Mouse (Mus musculus) G1E (cell line): ENCODE measurements around the gene Sec14l2. TPM values are rescaled to one million over a fixed set of nuclear protein-coding genes. Genes with fewer than 3 reads are reported as not detected.

Source experiments
- ATAC-seq: 2 replicates; pipeline ENCODE4 v1.8.0; 2016; ENCODE audit warnings: mild to moderate bottlenecking; ENCODE audit not compliant: insufficient number of reproducible peaks, poor library complexity, low FRiP score, severe bottlenecking; ENCODE audit errors: extremely low read depth
- DNase-seq: peaks from one replicate; pipeline ENCODE4 v3.0.0; 2012; ENCODE audit warnings: low spot score
- H3K27me3 ChIP-seq: 2 replicates; pipeline ENCODE4 v1.6.1; 2012; ENCODE audit warnings: mild to moderate bottlenecking, low read length, inconsistent platforms; ENCODE audit not compliant: insufficient read depth
- H3K36me3 ChIP-seq: replicated peaks from 2 replicates; pipeline ENCODE3; 2012; ENCODE audit warnings: mild to moderate bottlenecking, inconsistent platforms
- H3K4me1 ChIP-seq: 2 replicates; pipeline ENCODE4 v1.6.1; 2012; ENCODE audit warnings: low read depth, low read length, inconsistent platforms, mixed read lengths; ENCODE audit not compliant: insufficient read depth
- H3K4me3 ChIP-seq: 2 replicates; pipeline ENCODE4 v1.5.1; 2012; ENCODE audit warnings: low read depth, mild to moderate bottlenecking, inconsistent platforms, low read length, moderate library complexity, mixed read lengths
- H3K9me3 ChIP-seq: replicated peaks from 2 replicates; pipeline ENCODE4 v1.6.1; 2012; ENCODE audit warnings: inconsistent platforms
- CTCF ChIP-seq: IDR thresholded peaks from 2 replicates; pipeline ENCODE4 v1.5.1; 2012; ENCODE audit warnings: low read depth, low read length, inconsistent platforms, mixed read lengths
- GATA1 ChIP-seq: IDR thresholded peaks from 2 replicates; pipeline ENCODE4 v1.6.1; 2012; ENCODE audit warnings: borderline replicate concordance, low read length, inconsistent platforms, mixed read lengths
- GATA2 ChIP-seq: IDR thresholded peaks from 2 replicates; pipeline ENCODE4 v1.6.1; 2012; ENCODE audit warnings: low read depth, low read length, inconsistent platforms, borderline replicate concordance
- POLR2AphosphoS5 ChIP-seq: IDR thresholded peaks from 2 replicates; pipeline ENCODE4 v1.6.1; 2012; ENCODE audit warnings: low read depth, low read length, inconsistent platforms; ENCODE audit not compliant: insufficient replicate concordance
- TAL1 ChIP-seq: conservative IDR thresholded peaks from 2 replicates; pipeline ENCODE4 v1.6.1; 2012; ENCODE audit warnings: low read depth, low read length, inconsistent platforms, mixed read lengths
- polyA plus RNA-seq: library from polyadenylated mRNA; stranded (reverse); fragments of >175 nt; gene quantifications from 2 replicates; pipeline ENCODE4 v1.2.3, GENCODE M21; 2012
- total RNA-seq, 2 experiments: library from RNA; stranded (forward) in 1 of 2; stranded (reverse) in 1 of 2; fragments of 200-1000 nt in 1 of 2; fragments of >200 nt in 1 of 2; fragmentation: Nextera tagmentation in 1 of 2; gene quantifications; 2 replicates each; pipeline ENCODE4 v1.2.3; 2014 to 2017

Sec14l2 gene
- total and polyA plus RNA-seq, 3 experiments: 3.5 to 13.8 (median 6.6) TPM

DNA sequence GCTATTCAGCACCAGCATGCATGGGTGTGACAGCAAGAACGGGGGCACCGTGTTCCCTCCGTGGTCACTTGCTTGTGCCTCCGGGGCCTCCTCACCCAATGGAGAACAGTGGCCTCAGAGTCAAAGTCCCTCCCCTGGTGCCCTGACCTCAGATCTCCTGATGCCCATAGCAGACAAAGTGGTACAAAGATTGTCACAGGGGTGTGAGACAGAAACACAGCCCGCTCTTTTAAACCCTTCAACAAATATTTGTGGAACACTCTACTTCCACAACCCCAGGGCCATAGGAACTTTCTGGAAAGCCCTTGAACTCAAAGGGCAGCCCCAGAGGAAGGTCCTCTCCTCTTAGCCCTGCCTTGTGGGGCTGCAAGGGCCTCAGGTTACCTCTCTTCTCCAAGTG is 989 bp downstream of the Sec14l2 start:
- Histone ChIP-seq H3K4me1 (peaks cover 58% of the 10 kb centered on the region), H3K4me3 (peak overlapping the region; percentile 67; the same call in 1 of the 2 replicates), H3K36me3 (peaks cover 6% of the 10 kb centered on the region), H3K9me3 (no peaks in the 10 kb centered on the region; the same call in 1 of the 2 replicates), H3K27me3 (peaks cover 40% of the 10 kb centered on the region)
- no peak for ATAC-seq
- no peak for TF ChIP-seq POLR2AphosphoS5
- TF ChIP-seq CTCF: no peak
- no peak for TF ChIP-seq GATA2
- no peak for TF ChIP-seq TAL1
- no peak for TF ChIP-seq GATA1
- DNase-seq: no peak

DNA sequence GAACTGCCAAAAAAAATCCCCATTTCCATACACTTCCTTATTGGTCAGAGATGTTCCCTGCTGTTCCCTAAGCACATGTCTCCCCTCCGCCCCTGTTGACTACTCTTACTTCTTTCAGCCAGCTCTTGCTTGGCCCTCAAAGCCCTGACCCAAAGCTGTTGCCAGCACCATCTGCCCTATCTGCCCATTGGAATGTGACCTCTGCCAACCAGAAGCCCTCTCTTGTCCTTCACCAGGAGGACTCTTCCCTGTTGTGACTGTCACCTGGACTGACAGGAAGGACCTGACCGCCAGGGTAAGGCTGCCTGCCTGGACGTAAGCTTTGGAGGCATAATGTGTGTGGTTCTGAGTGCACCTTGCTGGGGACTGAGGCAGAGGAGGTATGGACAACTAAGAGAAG is 1.5 kb downstream of the Sec14l2 start:
- DNase-seq (no peak), ATAC-seq (no peak)
- TF ChIP-seq POLR2AphosphoS5 (no peak), TAL1 (no peak), GATA1 (no peak), CTCF (no peak), GATA2 (no peak)
- peaks cover 64% of the 10 kb centered on the region for H3K4me1 ChIP-seq
- no peak overlapping the region for H3K4me3 ChIP-seq
- H3K27me3 ChIP-seq: peaks cover 45% of the 10 kb centered on the region
- H3K9me3 ChIP-seq: no peaks in the 10 kb centered on the region; the same call in 1 of the 2 replicates
- H3K36me3 ChIP-seq: peaks cover 6% of the 10 kb centered on the region

DNA sequence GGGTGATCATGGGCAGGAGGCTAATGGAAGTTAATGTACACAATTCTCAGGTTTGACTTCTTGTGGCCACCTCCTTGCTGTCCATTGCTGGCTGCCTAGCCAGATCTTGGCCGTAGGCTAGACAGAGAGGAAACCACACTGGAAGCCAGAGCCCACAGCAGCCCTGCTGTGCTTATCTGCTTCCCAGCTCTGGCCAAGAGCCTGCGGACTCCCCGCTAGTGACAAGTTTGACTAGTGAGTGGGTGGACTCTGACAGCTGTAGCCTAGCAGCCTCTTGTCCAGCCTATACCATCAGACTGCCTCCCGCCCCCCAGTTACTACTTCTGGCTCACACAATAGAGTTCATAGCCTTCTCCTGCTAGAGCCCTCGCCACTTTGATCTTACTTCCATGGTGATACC is 3.6 kb downstream of the Sec14l2 start:
- TF ChIP-seq GATA2 (no peak), GATA1 (no peak), POLR2AphosphoS5 (no peak), TAL1 (no peak), CTCF (no peak)
- ATAC-seq (no peak), DNase-seq (no peak)

DNA sequence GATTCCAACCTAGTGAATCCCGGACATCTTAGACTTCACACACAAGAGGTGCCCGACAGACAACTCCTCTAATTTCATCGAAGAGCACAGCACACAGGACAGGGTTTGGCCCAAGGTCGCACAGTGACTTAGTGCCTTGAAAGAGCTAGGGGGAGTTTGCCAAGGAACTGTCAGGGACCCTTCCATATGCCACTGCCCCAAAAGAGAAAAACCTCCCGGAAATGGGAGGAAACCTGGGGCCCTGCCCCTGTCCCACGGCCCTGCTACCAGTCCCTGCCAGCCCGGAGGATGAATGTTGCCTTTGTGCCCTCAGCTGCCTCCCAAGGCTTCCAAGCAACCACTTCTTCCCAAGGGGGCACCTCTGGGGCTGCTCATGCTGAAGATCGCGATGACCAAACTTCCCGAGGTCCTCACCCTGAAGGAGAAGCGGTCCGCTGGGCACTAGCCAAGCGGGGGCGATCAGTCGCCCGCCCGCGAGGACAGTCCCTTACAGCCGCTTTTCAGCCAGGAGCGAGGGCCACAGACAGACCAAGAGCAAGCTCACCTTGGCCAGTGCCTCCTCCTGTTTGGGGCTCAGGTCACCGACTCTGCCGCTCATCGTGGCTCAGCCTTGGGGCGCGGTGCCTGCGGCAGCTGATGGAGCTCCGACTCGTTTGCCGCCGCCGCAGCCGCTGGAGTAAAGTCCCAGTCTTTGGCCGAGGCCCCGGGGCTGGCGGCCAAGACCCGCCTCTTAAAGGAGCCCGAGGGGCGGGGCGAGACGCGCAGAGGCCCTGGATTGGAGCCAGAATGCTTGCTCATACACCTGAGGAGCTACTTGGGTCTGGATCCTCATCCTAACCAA is 4.9 kb downstream of the Sec14l2 start:
- peaks cover 66% of the 10 kb centered on the region for H3K27me3 ChIP-seq
- DNase-seq: no peak
- peaks cover 63% of the 10 kb centered on the region for H3K4me1 ChIP-seq

More for the DNA sequence above, 3.6 kb downstream of the Sec14l2 start:
- Histone ChIP-seq H3K27me3 (peaks cover 59% of the 10 kb centered on the region), H3K9me3 (no peaks in the 10 kb centered on the region), H3K4me3 (no peak overlapping the region), H3K4me1 (peaks cover 72% of the 10 kb centered on the region), H3K36me3 (peaks cover 6% of the 10 kb centered on the region)

DNA sequence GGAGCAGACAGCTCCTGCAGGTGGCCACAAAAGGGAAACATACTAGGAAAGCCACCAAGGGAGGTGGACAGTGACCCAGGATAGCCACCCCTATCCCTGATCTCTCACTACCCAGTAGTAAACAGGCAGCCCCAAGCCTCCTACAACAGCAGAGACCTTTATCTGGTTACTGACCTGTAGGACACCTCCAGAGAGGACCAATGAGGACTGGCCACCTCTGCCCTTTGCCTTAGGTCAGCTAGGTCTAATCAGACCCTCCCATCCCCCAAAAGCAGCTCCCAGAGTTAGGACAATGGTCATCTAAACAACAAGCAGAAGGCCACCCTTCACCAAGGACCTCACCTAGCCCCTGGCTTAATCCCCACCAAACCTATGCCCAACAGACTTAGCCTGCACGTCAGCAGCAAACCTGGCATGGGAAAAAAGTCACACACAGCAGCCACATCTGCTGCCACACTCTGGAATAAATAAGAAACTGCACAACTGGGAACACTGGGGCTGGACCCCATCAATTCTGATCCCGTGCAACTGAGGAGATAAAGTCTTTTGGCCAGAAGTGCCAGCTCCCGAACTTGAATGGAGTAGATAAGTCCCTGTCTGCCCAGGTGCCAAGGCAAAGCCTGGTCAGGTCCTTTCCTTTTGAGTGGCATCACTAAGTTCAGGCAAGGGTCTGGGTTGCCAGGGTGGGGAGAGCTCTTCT is 5.7 kb downstream of the Sec14l2 start:
- TF ChIP-seq CTCF (no peak), GATA2 (no peak), TAL1 (no peak), POLR2AphosphoS5 (no peak), GATA1 (no peak)
- H3K27me3 ChIP-seq: peaks cover 73% of the 10 kb centered on the region
- ATAC-seq (no peak), DNase-seq (no peak)
- H3K9me3 ChIP-seq: no peaks in the 10 kb centered on the region
- no peak overlapping the region for H3K4me3 ChIP-seq
- peaks cover 6% of the 10 kb centered on the region for H3K36me3 ChIP-seq
- H3K4me1 ChIP-seq: peaks cover 55% of the 10 kb centered on the region

More for the DNA sequence above, 4.9 kb downstream of the Sec14l2 start:
- Histone ChIP-seq H3K9me3 (no peaks in the 10 kb centered on the region), H3K36me3 (peaks cover 6% of the 10 kb centered on the region), H3K4me3 (peak overlapping the region; percentile 65; the same call in 1 of the 2 replicates)
- no peak for ATAC-seq
- TF ChIP-seq CTCF (no peak), GATA2 (no peak), POLR2AphosphoS5 (no peak), TAL1 (no peak), GATA1 (no peak)

DNA sequence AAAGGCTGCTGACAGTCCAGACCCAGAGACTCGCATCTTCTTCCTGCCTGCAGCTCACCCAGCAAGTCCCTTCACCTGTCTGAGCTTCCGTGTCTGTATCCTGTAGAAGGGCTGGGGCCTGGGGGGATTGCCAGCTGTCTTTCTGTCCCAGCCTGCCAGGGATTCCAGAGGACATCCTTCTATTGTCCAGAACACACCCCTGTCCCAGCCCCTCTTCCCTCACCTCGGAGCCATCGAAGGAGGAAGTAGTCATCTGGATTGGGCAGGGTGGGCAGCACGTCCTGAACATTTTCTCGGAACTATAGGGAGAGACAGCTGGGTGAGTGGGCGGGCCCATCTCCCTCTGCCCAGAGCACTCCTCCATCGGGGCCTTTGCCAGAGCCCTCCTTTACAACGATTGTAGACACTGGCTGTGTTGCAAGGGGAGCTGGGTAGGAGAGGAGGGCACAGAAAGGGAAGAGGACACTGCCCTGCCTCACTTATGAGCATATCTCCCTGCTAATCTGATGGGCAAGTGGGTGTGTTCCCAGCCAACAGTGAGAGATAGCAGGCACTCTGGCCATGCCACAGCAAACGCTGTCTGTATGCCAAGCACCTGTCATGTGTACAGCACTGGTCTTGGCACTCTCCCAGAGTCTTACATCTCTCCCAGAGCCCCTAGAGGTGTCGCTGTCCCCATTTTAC is 6.6 kb downstream of the Sec14l2 start:
- peaks cover 7% of the 10 kb centered on the region for H3K36me3 ChIP-seq
- H3K9me3 ChIP-seq: no peaks in the 10 kb centered on the region
- peaks cover 46% of the 10 kb centered on the region for H3K4me1 ChIP-seq
- peak; percentile 26 for DNase-seq
- peak; percentile 15 for ATAC-seq
- H3K27me3 ChIP-seq: peaks cover 81% of the 10 kb centered on the region
- TF ChIP-seq TAL1 (no peak), GATA2 (no peak), POLR2AphosphoS5 (no peak), GATA1 (no peak), CTCF (no peak)
- H3K4me3 ChIP-seq: no peak overlapping the region
